Mouse (Mus musculus) adrenal gland, postnatal 0 days (tissue): ENCODE measurements around the gene Hist1h3e. TPM values are rescaled to one million over a fixed set of nuclear protein-coding genes. Genes with fewer than 3 reads are reported as not detected.

Experiments
- microRNA-seq: library from miRNA; unstranded; fragments of <30 nt; microRNA quantifications from one replicate; pipeline ENCODE4, GENCODE M21; 2016; ENCODE audit warnings: borderline replicate concordance; ENCODE audit not compliant: insufficient number of aligned reads
- polyA plus RNA-seq: library from polyadenylated mRNA; unstranded; fragments of >200 nt; fragmentation: Nextera tagmentation; extraction: Ambion mirVana; gene quantifications from 2 replicates; pipeline ENCODE4 v1.2.1, GENCODE M21; 2015

The Hist1h3e gene
- polyA plus RNA-seq, 1 experiment from 2014 or later = 3.7 TPM

Small RNA genes lying within 50 kb of the gene (microRNA-seq; reads per million reads assigned to microRNA genes)
- gene Gm44297 = not detected
- gene Gm44359 = not detected
- not detected for gene Gm44394
- not detected for gene n-TStga1

Other genes starting within 250 kb of the Hist1h3e start
- 21.0 and 26.2 TPM in 2 replicates for gene Zfp322a, start 193.2 kb downstream of the Hist1h3e start, polyA plus RNA-seq
- gene Abt1, start 138.5 kb downstream of the Hist1h3e start, polyA plus RNA-seq = 7.9 and 11.4 TPM in 2 replicates
- 0.06 and 0.30 TPM in 2 replicates for gene Btn1a1, start 96.5 kb downstream of the Hist1h3e start, polyA plus RNA-seq
- gene Btn2a2, start 73.5 kb downstream of the Hist1h3e start, polyA plus RNA-seq = 0.30 TPM in 1 of 2 replicates, not detected in the other
- gene Hist1h4h, start 31.3 kb downstream of the Hist1h3e start, polyA plus RNA-seq = 11.5 and 11.7 TPM in 2 replicates
- gene Hist1h2af, start 28.5 kb downstream of the Hist1h3e start, polyA plus RNA-seq = 3.9 and 7.2 TPM in 2 replicates
- 1.4 and 1.9 TPM in 2 replicates for gene Hist1h3g, start 26.9 kb downstream of the Hist1h3e start, polyA plus RNA-seq
- 0.24 and 0.48 TPM in 2 replicates for gene Hist1h2bh, start 19.0 kb downstream of the Hist1h3e start, polyA plus RNA-seq
- gene Hist1h3f, start 18.3 kb downstream of the Hist1h3e start, polyA plus RNA-seq = 0.75 and 0.84 TPM in 2 replicates
- not detected in 2 replicates for gene Hist1h4f, start 10.7 kb downstream of the Hist1h3e start, polyA plus RNA-seq
- gene Hist1h1d, start 9.1 kb downstream of the Hist1h3e start, polyA plus RNA-seq = 0.26 and 0.41 TPM in 2 replicates
- gene Hist1h2ae, start 8.9 kb upstream of the Hist1h3e start, polyA plus RNA-seq = 38.1 and 43.6 TPM in 2 replicates
- gene Hist1h2bg, start 9.0 kb upstream of the Hist1h3e start, polyA plus RNA-seq = 2.6 and 5.2 TPM in 2 replicates
- gene Hist1h2bf, start 11.8 kb upstream of the Hist1h3e start, polyA plus RNA-seq = 0.86 and 1.0 TPM in 2 replicates
- gene Hist1h2ad, start 12.0 kb upstream of the Hist1h3e start, polyA plus RNA-seq = 0.74 and 1.1 TPM in 2 replicates
- gene Hist1h3d, start 13.4 kb upstream of the Hist1h3e start, polyA plus RNA-seq = 1.9 and 2.4 TPM in 2 replicates
- gene Hist1h4d, start 19.2 kb upstream of the Hist1h3e start, polyA plus RNA-seq = 48.4 and 56.4 TPM in 2 replicates
- gene Hist1h2be, start 58.8 kb upstream of the Hist1h3e start, polyA plus RNA-seq = 1.3 and 1.7 TPM in 2 replicates
- gene Hist1h1e, start 60.2 kb upstream of the Hist1h3e start, polyA plus RNA-seq = 13.4 and 14.3 TPM in 2 replicates
- gene Hist1h2ac, start 121.6 kb upstream of the Hist1h3e start, polyA plus RNA-seq = 0.62 and 1.6 TPM in 2 replicates
- gene Hist1h2bc, start 121.8 kb upstream of the Hist1h3e start, polyA plus RNA-seq = 173 and 221 TPM in 2 replicates
- gene Hist1h1t, start 133.4 kb upstream of the Hist1h3e start, polyA plus RNA-seq = not detected in 2 replicates
- 3.9 and 5.8 TPM in 2 replicates for gene Hist1h4c, start 136.1 kb upstream of the Hist1h3e start, polyA plus RNA-seq
- gene Hfe, start 148.5 kb upstream of the Hist1h3e start, polyA plus RNA-seq = 27.9 and 33.6 TPM in 2 replicates
- gene Hist1h1c, start 176.4 kb upstream of the Hist1h3e start, polyA plus RNA-seq = 137 and 180 TPM in 2 replicates
- 1.2 and 1.4 TPM in 2 replicates for gene Hist1h3c, start 183.2 kb upstream of the Hist1h3e start, polyA plus RNA-seq
- gene Hist1h2bb, start 184.4 kb upstream of the Hist1h3e start, polyA plus RNA-seq = 0.84 and 0.95 TPM in 2 replicates
- 18.1 and 21.8 TPM in 2 replicates for gene Hist1h2ab, start 188.8 kb upstream of the Hist1h3e start, polyA plus RNA-seq
- gene Hist1h3b, start 189.9 kb upstream of the Hist1h3e start, polyA plus RNA-seq = 2.5 and 3.1 TPM in 2 replicates
- gene Hist1h4b, start 194.6 kb upstream of the Hist1h3e start, polyA plus RNA-seq = 0.50 and 1.1 TPM in 2 replicates
- 0.52 TPM in 1 of 2 replicates, not detected in the other for gene Hist1h4a, start 198.9 kb upstream of the Hist1h3e start, polyA plus RNA-seq
- gene Hist1h3a, start 200.0 kb upstream of the Hist1h3e start, polyA plus RNA-seq = 1.1 and 1.8 TPM in 2 replicates
- gene Hist1h1a, start 201.3 kb upstream of the Hist1h3e start, polyA plus RNA-seq = 1.2 and 1.8 TPM in 2 replicates
- 0.12 TPM in 1 of 2 replicates, not detected in the other for gene Trim38, start 207.5 kb upstream of the Hist1h3e start, polyA plus RNA-seq
- 1.1 and 1.3 TPM in 2 replicates for gene Slc17a2, start 244.6 kb upstream of the Hist1h3e start, polyA plus RNA-seq